Mouse (Mus musculus) liver, embryonic 14.5 days (tissue): Measurements from ENCODE around the gene Selplg.

ENCODE experiments used
- CTCF ChIP-seq: IDR thresholded peaks from 2 replicates; pipeline ENCODE4 v1.5.1; 2016; ENCODE audit warnings: antibody characterized with exemption, low read depth, control low read depth
- EP300 ChIP-seq: IDR thresholded peaks from 2 replicates; pipeline ENCODE4 v1.6.1; 2016; ENCODE audit warnings: antibody characterized with exemption, low read depth

GRCm38 (mm10) chr5:113832490-113832901, at the start of gene Selplg:
- TF ChIP-seq EP300 = no peak
- TF ChIP-seq CTCF = no peak
